Mouse (Mus musculus) liver, adult 2 months (tissue): ENCODE data around the gene Mtx3. TPM values are rescaled to one million over a fixed set of nuclear protein-coding genes. Genes with fewer than 3 reads are reported as not detected.

ENCODE experiments used
- DNase-seq: peaks from one replicate; pipeline ENCODE4 v3.0.0-alpha.2; 2011; ENCODE audit warnings: low read depth, low spot score; ENCODE audit errors: extremely low read depth
- H3K27ac ChIP-seq: fragments of 200-500 bp; replicated peaks from 2 replicates; pipeline ENCODE4 v1.5.1; 2012; ENCODE audit warnings: low read depth, mild to moderate bottlenecking, control low read depth, inconsistent platforms, low read length; ENCODE audit not compliant: insufficient read depth
- H3K27me3 ChIP-seq: fragments of 200-500 bp; 2 replicates; pipeline ENCODE4 v1.6.1; 2012; ENCODE audit warnings: mild to moderate bottlenecking, moderate library complexity, low read length, inconsistent platforms; ENCODE audit not compliant: control insufficient read depth, insufficient read depth
- H3K36me3 ChIP-seq: fragments of 200-500 bp; 2 replicates; pipeline ENCODE4 v1.6.1; 2012; ENCODE audit warnings: low read length, inconsistent platforms; ENCODE audit not compliant: control insufficient read depth, insufficient read depth
- H3K4me1 ChIP-seq: fragments of 200-500 bp; 2 replicates; pipeline ENCODE4 v1.6.1; 2011; ENCODE audit warnings: low read length; ENCODE audit not compliant: control insufficient read depth, insufficient read depth
- H3K4me3 ChIP-seq: fragments of 200-500 bp; 2 replicates; pipeline ENCODE4 v1.5.1; 2011; ENCODE audit warnings: low read depth, mild to moderate bottlenecking, control low read depth, low read length, moderate library complexity; ENCODE audit not compliant: insufficient read depth
- H3K79me2 ChIP-seq: fragments of 200-500 bp; 2 replicates; pipeline ENCODE4 v1.6.1; 2012; ENCODE audit warnings: inconsistent platforms, mild to moderate bottlenecking, low read length, moderate library complexity; ENCODE audit not compliant: control insufficient read depth, insufficient read depth
- H3K9ac ChIP-seq: fragments of 200-500 bp; 2 replicates; pipeline ENCODE4 v1.6.1; 2012; ENCODE audit warnings: low read depth, mild to moderate bottlenecking, control low read depth, inconsistent platforms, low read length
- CTCF ChIP-seq: fragments of 200-500 bp; IDR thresholded peaks from 2 replicates; pipeline ENCODE4 v1.5.1; 2011; ENCODE audit warnings: low read depth, low read length, control low read depth
- POLR2A ChIP-seq: fragments of 200-500 bp; IDR thresholded peaks from 2 replicates; pipeline ENCODE4 v1.6.1; 2011; ENCODE audit warnings: low read length, control low read depth; ENCODE audit not compliant: insufficient read depth; ENCODE audit errors: extremely low read depth
- WGBS: fragments of 180-500 bp; shearing (Covaris S2); methylation state at CpG from one replicate; pipeline ENCODE4 v1.1.7; 2018; 5-methylcytosine and 5-hydroxymethylcytosine counted together
- polyA plus RNA-seq: library from polyadenylated mRNA; depleted of rRNA; stranded (reverse); fragments of >200 nt; gene quantifications from 2 replicates; pipeline ENCODE4 v1.2.3, GENCODE M21; 2012
- total RNA-seq: library from RNA; depleted of rRNA; stranded (reverse); fragments of >200 nt; gene quantifications from 2 replicates; pipeline ENCODE4 v1.2.3, GENCODE M21; 2014

Mtx3 gene
- total and polyA plus RNA-seq, 2 experiments, result 2.6 to 10.4 TPM

- no peak for DNase-seq
- no peak overlapping the region for H3K27ac ChIP-seq
- 88% methylated on average over 5 of the region's 5 CpGs for WGBS
- H3K4me1 ChIP-seq, result peaks cover 6% of the 10 kb centered on the region; the same call in 1 of the 2 replicates
- H3K9ac ChIP-seq, result no peak overlapping the region
- TF ChIP-seq POLR2A (no peak), CTCF (no peak)
- H3K79me2 ChIP-seq, result no peaks in the 10 kb centered on the region
- H3K4me3 ChIP-seq, result no peak overlapping the region
- peaks cover 35% of the 10 kb centered on the region for H3K36me3 ChIP-seq
- no peaks in the 10 kb centered on the region for H3K27me3 ChIP-seq
Observed at GRCm38 (mm10) chr13:92848002-92848401, 3.4 kb downstream of the Mtx3 start.

GRCm38 (mm10) chr13:92855901-92856300, 11.3 kb downstream of the Mtx3 start:
- no peaks in the 10 kb centered on the region for H3K4me1 ChIP-seq
- no peak overlapping the region for H3K9ac ChIP-seq
- no peak overlapping the region for H3K27ac ChIP-seq
- H3K27me3 ChIP-seq, result no peaks in the 10 kb centered on the region
- H3K79me2 ChIP-seq, result no peaks in the 10 kb centered on the region
- H3K4me3 ChIP-seq, result no peak overlapping the region
- WGBS, result 81% methylated on average over 4 of the region's 4 CpGs
- TF ChIP-seq POLR2A (no peak), CTCF (peak; percentile 48)
- DNase-seq, result no peak
- peaks cover 11% of the 10 kb centered on the region; the same call in 1 of the 2 replicates for H3K36me3 ChIP-seq

- Histone ChIP-seq H3K9ac (no peak overlapping the region), H3K27me3 (no peaks in the 10 kb centered on the region), H3K36me3 (peaks cover 3% of the 10 kb centered on the region; the same call in 1 of the 2 replicates), H3K79me2 (no peaks in the 10 kb centered on the region), H3K4me1 (no peaks in the 10 kb centered on the region), H3K27ac (no peak overlapping the region), H3K4me3 (no peak overlapping the region)
- DNase-seq, result no peak
- WGBS, result 86% methylated on average over 5 of the region's 5 CpGs
- no peak for TF ChIP-seq POLR2A
- no peak for TF ChIP-seq CTCF
Observed at GRCm38 (mm10) chr13:92858808-92859207, 14.2 kb downstream of the Mtx3 start.

GRCm38 (mm10) chr13:92859959-92860358, 15.4 kb downstream of the Mtx3 start:
- Histone ChIP-seq H3K9ac (no peak overlapping the region), H3K79me2 (no peaks in the 10 kb centered on the region), H3K27me3 (no peaks in the 10 kb centered on the region), H3K27ac (no peak overlapping the region), H3K4me3 (no peak overlapping the region), H3K36me3 (no peaks in the 10 kb centered on the region), H3K4me1 (no peaks in the 10 kb centered on the region)
- TF ChIP-seq CTCF, result no peak
- TF ChIP-seq POLR2A, result no peak
- 83% methylated on average over 4 of the region's 4 CpGs for WGBS
- no peak for DNase-seq

GRCm38 (mm10) chr13:92865358-92865757, 20.8 kb downstream of the Mtx3 start:
- H3K36me3 ChIP-seq, result no peaks in the 10 kb centered on the region
- H3K79me2 ChIP-seq, result no peaks in the 10 kb centered on the region
- no peak overlapping the region for H3K9ac ChIP-seq
- no peak for DNase-seq
- no peak overlapping the region for H3K4me3 ChIP-seq
- TF ChIP-seq CTCF, result no peak
- no peak for TF ChIP-seq POLR2A
- 73% methylated on average over 7 of the region's 7 CpGs for WGBS
- H3K4me1 ChIP-seq, result no peaks in the 10 kb centered on the region
- H3K27me3 ChIP-seq, result no peaks in the 10 kb centered on the region
- H3K27ac ChIP-seq, result no peak overlapping the region

- TF ChIP-seq POLR2A (no peak), CTCF (0 out of 2 replicates have a peak, but pooled peaks have one; percentile 11)
- Histone ChIP-seq H3K36me3 (no peaks in the 10 kb centered on the region), H3K27me3 (no peaks in the 10 kb centered on the region), H3K9ac (no peak overlapping the region), H3K4me3 (no peak overlapping the region), H3K4me1 (no peaks in the 10 kb centered on the region), H3K27ac (no peak overlapping the region), H3K79me2 (no peaks in the 10 kb centered on the region)
- no peak for DNase-seq
- 80% methylated on average over 1 of the region's 1 CpGs for WGBS
Observed at GRCm38 (mm10) chr13:92866680-92867079, 22.1 kb downstream of the Mtx3 start.
